Mouse (Mus musculus) thymus, postnatal 4 days (tissue): ENCODE measurements at regions not wholly inside any gene's neighbourhood (a gene's known extent, or its start where the extent isn't known, plus 50 kb on each side); places are given as distances from the start of the nearest gene placed in this dataset.

Experiments
- DNase-seq: peaks from one replicate; pipeline ENCODE4 v3.0.0; 2021

- DNase-seq, result no peak
Observed at GRCm38 (mm10) chr3:150427965-150428364, 1009.7 kb upstream of the Adgrl4 start.

GRCm38 (mm10) chr3:150431291-150431690 is 1006.4 kb upstream of the Adgrl4 start:
- no peak for DNase-seq

- no peak for DNase-seq
Observed at GRCm38 (mm10) chr3:150435199-150435598, 1002.5 kb upstream of the Adgrl4 start.

GRCm38 (mm10) chr3:150435818-150436607 is 1001.7 kb upstream of the Adgrl4 start:
- DNase-seq, result no peak
